Mouse (Mus musculus) heart, adult 2 months (tissue): Measurements from ENCODE around the gene Ctnna3.

ENCODE experiments used
- CTCF ChIP-seq: fragments of 200-600 bp; IDR thresholded peaks from 2 replicates; pipeline ENCODE4 v1.8.1; 2022; ENCODE audit warnings: antibody characterized with exemption, mild to moderate bottlenecking, moderate library complexity
- POLR2A ChIP-seq: fragments of 200-500 bp; IDR thresholded peaks from 2 replicates; pipeline ENCODE4 v1.6.1; 2011; ENCODE audit warnings: mild to moderate bottlenecking, low read depth, low read length, control low read depth; ENCODE audit not compliant: insufficient read depth

DNA sequence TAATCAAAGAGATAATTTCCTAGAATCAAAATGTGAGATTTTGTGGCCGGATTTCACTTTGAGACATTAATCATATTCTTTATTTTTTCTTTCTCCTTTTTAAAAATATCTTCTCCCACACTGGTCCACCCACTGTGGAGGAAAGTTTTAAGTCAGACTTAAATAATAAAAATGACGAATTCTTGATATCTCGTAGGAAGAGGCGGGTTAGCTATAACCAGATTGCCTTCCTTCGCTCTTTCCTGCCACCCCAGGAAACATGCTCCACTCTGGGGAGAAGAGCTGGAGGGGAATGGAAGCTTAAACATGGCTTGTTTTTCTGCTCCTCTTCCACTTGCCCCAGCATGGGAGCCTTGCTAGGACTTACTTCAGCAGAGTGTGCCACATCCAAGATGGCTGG is 169.5 kb downstream of the Ctnna3 start:
- TF ChIP-seq POLR2A (no peak), CTCF (no peak)
